Mouse (Mus musculus) heart, embryonic 16.5 days (tissue): ENCODE measurements around the gene Trmu. TPM values are rescaled to one million over a fixed set of nuclear protein-coding genes. Genes with fewer than 3 reads are reported as not detected.
"Not testable (repeated sequence)": the region's sequence is repeated elsewhere in the genome, so short reads cannot be mapped to it uniquely, and the experiment has no call there.

Source experiments
- ATAC-seq: fragments of 200-750 bp; cut with Nextera tagmentation; replicated peaks from 2 replicates; pipeline ENCODE4 v1.8.0; 2017; ENCODE audit warnings: moderate number of reproducible peaks; ENCODE audit not compliant: insufficient read depth, low FRiP score; ENCODE audit errors: extremely low read depth
- H3K27ac ChIP-seq: fragments of 300-500 bp; sonication (generic); 2 replicates; pipeline ENCODE4 v1.5.1; 2014; ENCODE audit warnings: mild to moderate bottlenecking, low read length, control low read depth, moderate library complexity
- H3K27me3 ChIP-seq: fragments of 300-500 bp; sonication (generic); 2 replicates; pipeline ENCODE4 v1.6.1; 2014; ENCODE audit warnings: low read length, mixed read lengths; ENCODE audit not compliant: control insufficient read depth, insufficient read depth
- H3K36me3 ChIP-seq: fragments of 300-500 bp; sonication (generic); 2 replicates; pipeline ENCODE4 v1.6.1; 2014; ENCODE audit not compliant: control insufficient read depth, insufficient read depth
- H3K4me1 ChIP-seq: fragments of 300-500 bp; sonication (generic); 2 replicates; pipeline ENCODE4 v1.6.1; 2014; ENCODE audit warnings: low read length, mixed read lengths; ENCODE audit not compliant: control insufficient read depth, insufficient read depth
- H3K4me2 ChIP-seq: fragments of 300-500 bp; sonication (generic); 2 replicates; pipeline ENCODE4 v1.6.1; 2014; ENCODE audit warnings: low read depth, mild to moderate bottlenecking, control low read depth, low read length
- H3K4me3 ChIP-seq: fragments of 300-500 bp; sonication (generic); 2 replicates; pipeline ENCODE4 v1.5.1; 2014; ENCODE audit warnings: mild to moderate bottlenecking, control low read depth, low read length
- H3K9ac ChIP-seq: fragments of 300-500 bp; sonication (generic); 2 replicates; pipeline ENCODE4 v1.6.1; 2014; ENCODE audit warnings: low read length, control low read depth
- H3K9me3 ChIP-seq: fragments of 300-500 bp; sonication (generic); replicated peaks from 2 replicates; pipeline ENCODE4 v1.6.1; 2016; ENCODE audit warnings: low read length; ENCODE audit not compliant: control insufficient read depth
- WGBS: fragments of 180-500 bp; shearing (Covaris S2); extraction: QIAGEN DNeasy Blood & Tissue Kit; methylation state at CpG from one replicate; pipeline ENCODE4 v1.1.7; 2014; 5-methylcytosine and 5-hydroxymethylcytosine counted together
- polyA plus RNA-seq: library from polyadenylated mRNA; unstranded; fragments of >200 nt; fragmentation: Nextera tagmentation; extraction: Ambion mirVana; gene quantifications from 2 replicates; pipeline ENCODE4 v1.2.1, GENCODE M21; 2015

The Trmu gene
- polyA plus RNA-seq, 1 experiment from 2014 or later = 36.3 TPM

DNA sequence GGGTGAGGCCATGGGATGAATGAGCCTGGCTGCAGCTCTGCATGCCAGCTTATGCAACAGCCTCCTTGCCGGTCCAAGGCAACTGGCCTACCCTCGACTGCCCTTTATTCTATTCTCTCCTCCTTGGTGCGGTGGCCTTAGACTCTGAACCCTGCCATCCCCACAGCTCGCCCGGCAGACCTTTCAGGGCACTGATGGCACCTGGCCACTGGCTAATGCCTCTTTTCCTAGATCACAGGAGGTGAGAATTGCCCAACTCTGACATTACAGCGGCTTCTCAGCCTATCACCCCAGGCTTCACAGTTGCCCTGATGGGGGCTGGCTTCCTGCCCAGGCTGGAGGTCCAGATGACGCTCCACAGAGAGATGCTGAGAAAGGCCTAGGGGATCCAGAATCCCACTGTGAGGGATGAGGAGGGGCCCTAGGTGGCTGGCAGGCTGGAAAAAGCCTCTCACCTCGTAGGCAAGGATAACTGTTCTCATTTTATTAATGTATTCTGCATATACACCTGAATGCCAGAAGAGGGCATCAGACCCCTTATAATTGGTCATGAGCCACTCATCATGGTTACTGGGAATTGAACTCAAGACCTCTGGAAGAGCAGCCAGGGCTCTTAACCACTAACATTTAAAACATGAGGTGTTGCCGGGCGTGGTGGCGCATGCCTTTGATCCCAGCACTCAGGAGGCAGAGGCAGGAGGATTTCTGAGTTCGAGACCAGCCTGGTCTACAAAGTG is 27.3 kb upstream of the Trmu start:
- WGBS = 69% methylated on average over 12 of the region's 12 CpGs
- Histone ChIP-seq H3K9ac (no peak overlapping the region), H3K27me3 (no peaks in the 10 kb centered on the region), H3K4me1 (no peaks in the 10 kb centered on the region), H3K4me2 (no peak overlapping the region), H3K4me3 (no peak overlapping the region), H3K36me3 (no peaks in the 10 kb centered on the region), H3K9me3 (no peaks in the 10 kb centered on the region), H3K27ac (no peak overlapping the region)
- no peak for ATAC-seq

- peak overlapping the region; percentile 65 for H3K27ac ChIP-seq
- H3K4me2 ChIP-seq = peak overlapping the region; percentile 66
- peaks cover 18% of the 10 kb centered on the region for H3K4me1 ChIP-seq
- ATAC-seq = no peak
- no peaks in the 10 kb centered on the region for H3K27me3 ChIP-seq
- WGBS = 12% methylated on average over 15 of the region's 15 CpGs
- H3K9ac ChIP-seq = peak overlapping the region; percentile 81
- H3K4me3 ChIP-seq = peak overlapping the region; percentile 63
- no peaks in the 10 kb centered on the region for H3K9me3 ChIP-seq
- H3K36me3 ChIP-seq = peaks cover 17% of the 10 kb centered on the region
Measured at GRCm38 (mm10) chr15:85858980-85859489, 20.1 kb upstream of the Trmu start.

DNA sequence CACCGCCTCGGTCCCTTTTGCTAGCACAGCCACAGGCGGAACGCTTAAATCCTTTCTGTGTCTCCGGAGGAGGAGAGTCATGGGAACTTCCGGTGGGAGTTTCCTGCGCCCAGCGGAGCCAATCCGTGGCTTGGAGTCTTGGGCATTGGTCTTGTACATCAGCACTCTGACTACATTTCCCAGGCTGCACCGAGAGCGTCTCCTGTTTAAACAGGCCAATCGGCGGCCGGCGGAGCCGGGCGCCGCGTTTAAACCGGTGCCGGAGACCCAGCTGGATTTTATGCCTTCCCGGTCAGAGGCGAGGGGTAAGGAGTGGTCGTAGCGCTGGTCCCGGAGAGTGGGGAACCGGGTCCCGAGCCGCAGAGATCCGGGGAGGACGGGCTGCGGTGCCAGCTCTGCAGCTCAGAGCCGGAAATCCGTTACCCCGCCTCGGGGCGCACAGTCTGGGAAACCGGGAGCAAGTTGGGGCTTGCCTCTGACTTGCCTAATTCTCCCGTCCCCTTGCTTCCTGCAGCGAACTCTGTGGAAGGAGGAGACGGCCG is 19.6 kb upstream of the Trmu start, which contains the start of gene Gtse1:
Gtse1 (plus strand) TSS at position 256 of the 542 bp plus-strand sequence.
- Histone ChIP-seq H3K4me2 (peak within 1 kb of the TSS; percentile 79), H3K36me3 (peaks cover 23% of the 10 kb centered on the region), H3K27me3 (no peaks in the 10 kb centered on the region), H3K9ac (peak within 1 kb of the TSS; percentile 81), H3K4me3 (peak within 1 kb of the TSS; percentile 63), H3K27ac (peak within 1 kb of the TSS; percentile 65), H3K4me1 (peaks cover 18% of the 10 kb centered on the region), H3K9me3 (no peaks in the 10 kb centered on the region)
- under 1% methylated on average over 42 of the region's 42 CpGs for WGBS
- ATAC-seq = peak; percentile 98

GRCm38 (mm10) chr15:85865913-85866312 is 13.2 kb upstream of the Trmu start:
- 90% methylated on average over 7 of the region's 7 CpGs for WGBS
- H3K4me3 ChIP-seq, ATAC-seq, H3K4me2 ChIP-seq, H3K27me3 ChIP-seq, H3K27ac ChIP-seq, H3K9ac ChIP-seq, H3K9me3 ChIP-seq, H3K4me1 ChIP-seq: not testable (repeated sequence)
- H3K36me3 ChIP-seq = peaks cover 56% of the 10 kb centered on the region

- Histone ChIP-seq H3K9me3 (no peaks in the 10 kb centered on the region), H3K36me3 (peaks cover 67% of the 10 kb centered on the region), H3K4me2 (no peak overlapping the region), H3K9ac (no peak overlapping the region), H3K27ac (no peak overlapping the region), H3K4me3 (no peak overlapping the region), H3K27me3 (no peaks in the 10 kb centered on the region), H3K4me1 (no peaks in the 10 kb centered on the region)
- 43% methylated on average over 6 of the region's 6 CpGs for WGBS
- no peak; the same call in 1 of the 2 replicates for ATAC-seq
Measured at GRCm38 (mm10) chr15:85867696-85868095, 11.4 kb upstream of the Trmu start.

DNA sequence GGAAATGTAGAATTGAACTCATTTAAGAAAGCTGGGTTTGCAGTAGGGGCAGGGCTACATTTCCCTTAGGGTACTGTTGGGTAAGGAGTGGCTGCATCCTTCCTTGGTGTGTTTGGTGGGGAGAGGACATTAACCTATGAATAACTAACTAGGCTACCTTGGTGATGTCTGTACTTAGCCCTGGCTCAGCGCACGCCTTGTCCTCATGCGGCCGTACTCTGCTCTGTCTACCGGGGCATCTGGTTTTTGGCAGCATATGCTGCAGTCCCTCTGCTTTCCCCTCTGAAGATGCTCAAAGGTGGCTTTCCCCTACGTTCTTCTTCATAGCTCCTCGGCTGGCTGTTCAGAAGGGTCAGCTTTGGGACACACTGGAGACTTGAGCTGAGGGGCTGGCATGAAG is 1.8 kb upstream of the Trmu start:
- Histone ChIP-seq H3K9me3 (no peaks in the 10 kb centered on the region), H3K9ac (no peak overlapping the region), H3K27me3 (no peaks in the 10 kb centered on the region), H3K27ac (no peak overlapping the region), H3K4me1 (peaks cover 12% of the 10 kb centered on the region), H3K36me3 (peaks cover 19% of the 10 kb centered on the region), H3K4me3 (no peak overlapping the region), H3K4me2 (no peak overlapping the region)
- WGBS = 89% methylated on average over 7 of the region's 7 CpGs
- ATAC-seq = no peak

GRCm38 (mm10) chr15:85879498-85879895 is 385 bp downstream of the Trmu start:
- no peaks in the 10 kb centered on the region for H3K27me3 ChIP-seq
- WGBS = under 1% methylated on average over 18 of the region's 18 CpGs
- peak overlapping the region; percentile 79 for H3K4me3 ChIP-seq
- peak overlapping the region; percentile 93 for H3K27ac ChIP-seq
- H3K9ac ChIP-seq = peak overlapping the region; percentile 93
- H3K4me2 ChIP-seq = peak overlapping the region; percentile 82
- ATAC-seq = peak; percentile 18; the same call in 1 of the 2 replicates
- peaks cover 12% of the 10 kb centered on the region for H3K4me1 ChIP-seq
- H3K9me3 ChIP-seq = no peaks in the 10 kb centered on the region
- peaks cover 14% of the 10 kb centered on the region for H3K36me3 ChIP-seq

- Histone ChIP-seq H3K9me3 (no peaks in the 10 kb centered on the region), H3K4me2 (no peak overlapping the region), H3K4me1 (peaks cover under 1% of the 10 kb centered on the region; the same call in 1 of the 2 replicates), H3K27me3 (no peaks in the 10 kb centered on the region), H3K4me3 (no peak overlapping the region), H3K27ac (no peak overlapping the region), H3K36me3 (peaks cover 36% of the 10 kb centered on the region), H3K9ac (no peak overlapping the region)
- 73% methylated on average over 5 of the region's 5 CpGs for WGBS
- no peak for ATAC-seq
Measured at GRCm38 (mm10) chr15:85885606-85886005, 6.5 kb downstream of the Trmu start.

GRCm38 (mm10) chr15:85889235-85889634 is 10.1 kb downstream of the Trmu start:
- Histone ChIP-seq H3K27ac (no peak overlapping the region), H3K27me3 (no peaks in the 10 kb centered on the region), H3K9me3 (no peaks in the 10 kb centered on the region), H3K4me2 (no peak overlapping the region), H3K36me3 (peaks cover 53% of the 10 kb centered on the region), H3K4me3 (no peak overlapping the region), H3K4me1 (peaks cover 11% of the 10 kb centered on the region), H3K9ac (no peak overlapping the region)
- WGBS = 80% methylated on average over 4 of the region's 4 CpGs
- ATAC-seq = no peak
